Mouse (Mus musculus) bone marrow macrophage, adult 2 months (primary cell): ENCODE measurements at regions not wholly inside any gene's neighbourhood (a gene's known extent, or its start where the extent isn't known, plus 50 kb on each side); places are given as distances from the start of the nearest gene placed in this dataset.

Source experiments
- CTCF ChIP-seq: IDR thresholded peaks from 2 replicates; pipeline ENCODE4 v1.5.1; 2012; ENCODE audit warnings: low read depth, mild to moderate bottlenecking, low read length, moderate library complexity
- POLR2A ChIP-seq: IDR thresholded peaks from 2 replicates; pipeline ENCODE4 v1.6.1; 2012; ENCODE audit warnings: mild to moderate bottlenecking, low read depth, low read length, borderline replicate concordance

DNA sequence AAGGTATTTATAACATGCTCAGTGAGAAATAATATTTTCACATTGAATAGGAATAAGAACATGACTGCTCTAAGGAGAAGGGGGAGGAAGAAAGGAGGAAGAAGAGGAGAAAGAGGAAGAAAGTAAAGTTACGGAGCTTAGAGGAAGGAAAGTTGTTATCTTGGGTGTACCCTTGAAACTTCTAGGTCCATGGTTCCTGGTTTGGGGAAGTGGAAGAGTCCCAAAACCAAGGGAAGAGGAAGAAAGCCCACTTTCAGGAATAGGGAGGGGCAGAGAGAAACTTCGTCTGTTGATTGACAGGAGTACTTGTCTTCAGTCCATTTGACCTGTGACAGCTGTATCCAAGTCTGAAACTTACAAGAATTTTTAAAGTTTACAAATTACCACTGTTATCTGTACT is 134.6 kb upstream of the Ednrb start:
- TF ChIP-seq POLR2A (no peak), CTCF (no peak)
